Mouse (Mus musculus) bone marrow macrophage, adult 2 months (primary cell): ENCODE results near the gene Hspa1b.

Experiments used
- CTCF ChIP-seq: IDR thresholded peaks from 2 replicates; pipeline ENCODE4 v1.5.1; 2012; ENCODE audit warnings: low read depth, mild to moderate bottlenecking, low read length, moderate library complexity
- POLR2A ChIP-seq: IDR thresholded peaks from 2 replicates; pipeline ENCODE4 v1.6.1; 2012; ENCODE audit warnings: mild to moderate bottlenecking, low read depth, low read length, borderline replicate concordance

- TF ChIP-seq POLR2A (no peak), CTCF (no peak)
Measured at GRCm38 (mm10) chr17:34964640-34965049, 5.6 kb upstream of the Hspa1b start.
